Mouse (Mus musculus) right cerebral cortex, adult 18-20 months (tissue): ENCODE measurements at regions not wholly inside any gene's neighbourhood (a gene's known extent, or its start where the extent isn't known, plus 50 kb on each side); places are given as distances from the start of the nearest gene placed in this dataset.
A peak's percentile ranks its signal among the peaks of the same experiment; 100 is the strongest.

Experiments
- DNase-seq: peaks from one replicate; pipeline ENCODE4 v3.0.0; 2022; ENCODE audit warnings: mixed read lengths

DNA sequence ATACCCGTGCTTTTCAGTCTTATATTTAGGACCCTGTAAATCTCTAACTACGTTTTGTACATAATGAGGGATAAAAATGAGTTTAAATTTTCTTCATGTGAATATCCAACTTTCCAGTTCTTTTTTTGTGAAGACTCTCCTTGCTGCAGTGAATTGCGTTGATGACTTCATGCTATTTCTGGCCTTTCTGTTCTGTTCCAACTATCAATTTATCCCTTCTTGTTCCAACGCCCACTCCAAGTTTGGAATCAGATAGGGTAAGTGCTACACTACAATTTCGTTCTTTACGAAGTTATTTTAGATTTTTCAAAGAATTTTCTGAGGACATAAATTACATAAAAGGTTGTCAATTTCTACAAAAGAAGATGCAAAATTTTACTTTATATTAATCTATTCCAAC, 1481.7 kb upstream of the Jmjd1c start:
- peak; percentile 40 for DNase-seq
